31 mouse cellular contexts compared by ENCODE assay signal in genomic region chr7:133469952-133470619, GRCm38 (mm10).
DNase-seq lines count a peak whose midpoint lies in the region; ATAC-seq lines count a peak whose summit lies in the region.
"Had no signal": no experiment of that assay in that cellular context is flagged by ENCODE, and none has a peak within 500 bp of the region (broad histone marks: within the 10 kb centered on the region; RNA-seq: fewer than 3 reads in every experiment).

No protein-coding gene starts in this region.

- H3K9me3 ChIP-seq in lung, embryonic 16.5 days (ENCODE audit: control insufficient read depth, low read length) = no peaks in the 10 kb centered on the region
- no peaks in the 10 kb centered on the region for H3K9me3 ChIP-seq in intestine, embryonic 16.5 days (ENCODE audit: control insufficient read depth, low read length)
- no peaks in the 10 kb centered on the region for H3K9me3 ChIP-seq in stomach, embryonic 15.5 days
- H3K9me3 ChIP-seq: heart, embryonic 10.5 days; hindbrain, embryonic 13.5 days; kidney, embryonic 15.5 days; limb, embryonic 13.5 days; liver, embryonic 13.5 days; megakaryocyte, embryonic 14.5 days; midbrain, embryonic 13.5 days; neural tube, embryonic 15.5 days had no signal

- DNase-seq in heart, adult 8-10 months (ENCODE audit: low spot score) = peak; percentile 4
- DNase-seq in heart, adult 18-20 months = no peak
- no peak for DNase-seq in lung, postnatal 10 days
- DNase-seq in cerebellum, adult 9-11 months = no peak
- DNase-seq: adrenal gland, postnatal 25 days; cerebellum, adult 11-12 months; cerebellum, postnatal 14 days; gastrocnemius, adult 2 months; gastrocnemius, postnatal 36 days; heart, postnatal 4 days; kidney, adult 18-20 months; kidney, postnatal 25 days; liver, embryonic 13.5 days; retina, postnatal 1 day; right cerebral cortex, postnatal 14 days; thymus, adult 2 months; thymus, postnatal 36 days had no signal

- no peak overlapping the region for H3K9ac ChIP-seq in lung, embryonic 16.5 days (ENCODE audit: low read length)
- H3K9ac ChIP-seq in intestine, embryonic 16.5 days (ENCODE audit: low read depth, low read length) = no peak overlapping the region
- H3K9ac ChIP-seq in stomach, embryonic 15.5 days = no peak overlapping the region
- H3K9ac ChIP-seq: hindbrain, embryonic 13.5 days; kidney, embryonic 15.5 days; limb, embryonic 13.5 days; liver, embryonic 13.5 days; midbrain, embryonic 13.5 days; neural tube, embryonic 15.5 days had no signal

- peak; percentile 78 for ATAC-seq in lung, embryonic 16.5 days (ENCODE audit: low read depth)
- ATAC-seq in intestine, embryonic 16.5 days = peak; percentile 85
- peak; percentile 68 for ATAC-seq in stomach, embryonic 15.5 days (ENCODE audit: insufficient read depth, low FRiP score, low read depth)
- ATAC-seq: CD4-positive, CD25-positive, alpha-beta regulatory T cell, adult 4 months; forebrain, embryonic 14.5 days; midbrain, embryonic 13.5 days had no signal

- no peak overlapping the region for H3K4me2 ChIP-seq in lung, embryonic 16.5 days (ENCODE audit: low read depth, low read length)
- no peak overlapping the region for H3K4me2 ChIP-seq in intestine, embryonic 16.5 days (ENCODE audit: low read depth, low read length)
- no peak overlapping the region for H3K4me2 ChIP-seq in stomach, embryonic 15.5 days
- H3K4me2 ChIP-seq: hindbrain, embryonic 13.5 days; kidney, embryonic 15.5 days; limb, embryonic 13.5 days; liver, embryonic 13.5 days; midbrain, embryonic 13.5 days; neural tube, embryonic 15.5 days had no signal

- WGBS in lung, embryonic 16.5 days = 23% methylated on average over 6 of the region's 6 CpGs
- WGBS in intestine, embryonic 16.5 days = 40% methylated on average over 6 of the region's 6 CpGs
- 29% methylated on average over 6 of the region's 6 CpGs for WGBS in stomach, embryonic 15.5 days

- no peaks in the 10 kb centered on the region for H3K36me3 ChIP-seq in lung, embryonic 16.5 days (ENCODE audit: control insufficient read depth, insufficient read depth, low read length)
- no peaks in the 10 kb centered on the region for H3K36me3 ChIP-seq in intestine, embryonic 16.5 days (ENCODE audit: control insufficient read depth, insufficient read depth, low read length)
- H3K36me3 ChIP-seq in stomach, embryonic 15.5 days = no peaks in the 10 kb centered on the region
- H3K36me3 ChIP-seq: heart, embryonic 10.5 days; hindbrain, embryonic 13.5 days; kidney, embryonic 15.5 days; limb, embryonic 13.5 days; liver, embryonic 13.5 days; midbrain, embryonic 13.5 days; neural tube, embryonic 15.5 days had no signal

- H3K27ac ChIP-seq in lung, embryonic 16.5 days (ENCODE audit: low read length) = no peak overlapping the region
- peak overlapping the region; percentile 39; the same call in 1 of the 2 replicates for H3K27ac ChIP-seq in intestine, embryonic 16.5 days (ENCODE audit: low read length)
- peak overlapping the region; percentile 49; the same call in 1 of the 2 replicates for H3K27ac ChIP-seq in stomach, embryonic 15.5 days
- H3K27ac ChIP-seq: gastrocnemius, adult 2 months; heart, embryonic 10.5 days; hindbrain, embryonic 13.5 days; kidney, embryonic 15.5 days; left cerebral cortex, adult 2 months; limb, embryonic 13.5 days; liver, embryonic 13.5 days; midbrain, embryonic 13.5 days; neural tube, embryonic 15.5 days had no signal

- peaks cover 7% of the 10 kb centered on the region; the same call in 1 of the 2 replicates for H3K4me1 ChIP-seq in lung, embryonic 16.5 days (replicated peaks; ENCODE audit: control insufficient read depth, insufficient read depth, low read length)
- H3K4me1 ChIP-seq in intestine, embryonic 16.5 days (ENCODE audit: control insufficient read depth, insufficient read depth, low read length) = peaks cover 12% of the 10 kb centered on the region
- peaks cover 6% of the 10 kb centered on the region for H3K4me1 ChIP-seq in stomach, embryonic 15.5 days
- H3K4me1 ChIP-seq: heart, embryonic 10.5 days; hindbrain, embryonic 13.5 days; limb, embryonic 13.5 days; liver, embryonic 13.5 days; megakaryocyte, embryonic 14.5 days; midbrain, embryonic 13.5 days had no signal

- H3K27me3 ChIP-seq in lung, embryonic 16.5 days (ENCODE audit: control insufficient read depth, insufficient read depth, low read depth, low read length) = no peaks in the 10 kb centered on the region
- no peaks in the 10 kb centered on the region for H3K27me3 ChIP-seq in intestine, embryonic 16.5 days (replicated peaks; ENCODE audit: control insufficient read depth, insufficient read depth, low read length)
- H3K27me3 ChIP-seq in stomach, embryonic 15.5 days (replicated peaks) = no peaks in the 10 kb centered on the region
- H3K27me3 ChIP-seq: hindbrain, embryonic 13.5 days; kidney, embryonic 15.5 days; limb, embryonic 13.5 days; liver, embryonic 13.5 days; midbrain, embryonic 13.5 days; neural tube, embryonic 15.5 days had no signal

- H3K4me3 ChIP-seq in lung, embryonic 16.5 days (ENCODE audit: low read length) = no peak overlapping the region
- no peak overlapping the region for H3K4me3 ChIP-seq in intestine, embryonic 16.5 days (ENCODE audit: low read length)
- H3K4me3 ChIP-seq in stomach, embryonic 15.5 days (replicated peaks) = no peak overlapping the region
- H3K4me3 ChIP-seq: gastrocnemius, adult 2 months; heart, embryonic 10.5 days; hindbrain, embryonic 13.5 days; kidney, embryonic 15.5 days; layer of hippocampus, adult 2 months; left cerebral cortex, adult 2 months; limb, embryonic 13.5 days; liver, embryonic 13.5 days; megakaryocyte, embryonic 14.5 days; midbrain, embryonic 13.5 days; neural tube, embryonic 15.5 days had no signal
